Mouse (Mus musculus): ENCODE measurements around the gene Ppp1r18. TPM values are rescaled to one million over a fixed set of nuclear protein-coding genes. Genes with fewer than 3 reads are reported as not detected.

Ppp1r18 gene
- polyA plus RNA-seq, 1 experiment from 2014 or later = 21.3 TPM

- peak within 1 kb of the TSS; percentile 80 for H3K27ac ChIP-seq (ENCODE audit: low read depth, low read length)
- H3K9me3 ChIP-seq (replicated peaks; ENCODE audit: control insufficient read depth, low read length) = no peaks in the 10 kb centered on the region
- peak within 1 kb of the TSS; percentile 98 for H3K4me2 ChIP-seq
- peaks cover 19% of the 10 kb centered on the region for H3K36me3 ChIP-seq (ENCODE audit: control insufficient read depth, insufficient read depth, low read length)
- peak within 1 kb of the TSS; percentile 63 for H3K4me3 ChIP-seq (ENCODE audit: low read depth, low read length)
- peak; percentile 84 for ATAC-seq (replicated peaks; ENCODE audit: insufficient number of reproducible peaks, low FRiP score, low TSS enrichment)
- 0 out of 2 replicates have a peak, but pooled peaks cover 2% of the 10 kb centered on the region for H3K27me3 ChIP-seq (ENCODE audit: control insufficient read depth, insufficient read depth, low read length)
- WGBS (ENCODE audit: insufficient replicate concordance) = 0% methylated on average over 44 of the region's 47 CpGs
- peaks cover 8% of the 10 kb centered on the region; the same call in 1 of the 2 replicates for H3K4me1 ChIP-seq (ENCODE audit: control insufficient read depth, insufficient read depth, low read length)
- H3K9ac ChIP-seq (ENCODE audit: low read depth, low read length) = peak within 1 kb of the TSS; percentile 79
These were observed 42.1 kb upstream of the Ppp1r18 start, which contains the start of gene Flot1 for GRCm38 (mm10) chr17:35822964-35823937. TSS of gene Flot1 (plus strand) at chr17:35823230.

DNA sequence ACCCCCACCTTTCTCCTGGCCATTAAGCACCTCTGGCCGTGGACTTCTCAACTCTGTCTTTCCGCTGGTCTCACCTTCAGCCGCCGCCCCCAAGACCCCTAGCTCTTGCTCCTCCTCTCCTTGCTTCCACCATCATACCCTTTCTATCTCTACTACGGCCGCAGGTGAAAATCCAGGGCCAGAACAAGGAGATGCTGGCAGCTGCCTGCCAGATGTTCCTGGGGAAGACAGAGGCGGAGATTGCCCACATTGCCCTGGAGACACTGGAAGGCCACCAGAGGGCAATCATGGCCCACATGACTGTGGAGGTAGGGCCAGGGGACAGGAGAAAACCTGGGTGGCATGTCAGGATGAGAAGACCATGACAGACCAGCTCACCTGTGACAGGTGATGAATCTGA lies 41.0 kb upstream of the Ppp1r18 start:
- Histone ChIP-seq H3K27ac (ENCODE audit: low read depth, low read length) (no peak overlapping the region), H3K4me3 (ENCODE audit: low read depth, low read length) (no peak overlapping the region; the same call in 1 of the 2 replicates), H3K4me1 (ENCODE audit: control insufficient read depth, insufficient read depth, low read length) (peaks cover 8% of the 10 kb centered on the region; the same call in 1 of the 2 replicates), H3K27me3 (ENCODE audit: control insufficient read depth, insufficient read depth, low read length) (0 out of 2 replicates have a peak, but pooled peaks cover 2% of the 10 kb centered on the region), H3K36me3 (ENCODE audit: control insufficient read depth, insufficient read depth, low read length) (peaks cover 19% of the 10 kb centered on the region), H3K9me3 (replicated peaks; ENCODE audit: control insufficient read depth, low read length) (no peaks in the 10 kb centered on the region), H3K9ac (ENCODE audit: low read depth, low read length) (peak overlapping the region; percentile 79; the same call in 1 of the 2 replicates), H3K4me2 (peak overlapping the region; percentile 98)
- 62% methylated on average over 7 of the region's 7 CpGs for WGBS (ENCODE audit: insufficient replicate concordance)
- no peak for ATAC-seq (replicated peaks; ENCODE audit: insufficient number of reproducible peaks, low FRiP score, low TSS enrichment)

GRCm38 (mm10) chr17:35825109-35825850 lies 40.1 kb upstream of the Ppp1r18 start:
- Histone ChIP-seq H3K9me3 (replicated peaks; ENCODE audit: control insufficient read depth, low read length) (no peaks in the 10 kb centered on the region), H3K36me3 (ENCODE audit: control insufficient read depth, insufficient read depth, low read length) (peaks cover 19% of the 10 kb centered on the region), H3K4me2 (no peak overlapping the region), H3K27me3 (ENCODE audit: control insufficient read depth, insufficient read depth, low read length) (no peaks in the 10 kb centered on the region), H3K4me3 (ENCODE audit: low read depth, low read length) (no peak overlapping the region), H3K9ac (ENCODE audit: low read depth, low read length) (no peak overlapping the region), H3K4me1 (ENCODE audit: control insufficient read depth, insufficient read depth, low read length) (peaks cover 8% of the 10 kb centered on the region; the same call in 1 of the 2 replicates), H3K27ac (ENCODE audit: low read depth, low read length) (no peak overlapping the region)
- no peak for ATAC-seq (replicated peaks; ENCODE audit: insufficient number of reproducible peaks, low FRiP score, low TSS enrichment)
- 89% methylated on average over 13 of the region's 13 CpGs for WGBS (ENCODE audit: insufficient replicate concordance)

DNA sequence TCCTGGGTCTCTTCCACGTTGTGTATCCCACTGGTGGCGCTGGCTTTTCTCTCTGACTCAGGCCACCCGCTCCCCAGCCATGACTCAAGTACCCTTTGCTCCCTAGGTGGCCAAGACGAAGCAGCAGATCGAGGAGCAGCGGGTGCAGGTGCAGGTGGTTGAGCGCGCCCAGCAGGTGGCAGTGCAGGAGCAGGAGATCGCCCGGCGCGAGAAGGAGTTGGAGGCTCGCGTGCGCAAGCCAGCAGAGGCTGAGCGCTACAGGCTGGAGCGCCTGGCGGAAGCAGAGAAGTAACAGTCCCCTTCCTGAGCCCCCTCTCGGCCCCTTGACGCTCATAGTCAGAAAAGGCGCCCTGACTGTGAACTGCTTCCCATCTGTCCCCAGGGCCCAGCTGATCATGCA lies 35.7 kb upstream of the Ppp1r18 start:
- peaks cover 1% of the 10 kb centered on the region for H3K4me1 ChIP-seq (ENCODE audit: control insufficient read depth, insufficient read depth, low read length)
- no peak overlapping the region for H3K4me3 ChIP-seq (ENCODE audit: low read depth, low read length)
- no peaks in the 10 kb centered on the region for H3K9me3 ChIP-seq (replicated peaks; ENCODE audit: control insufficient read depth, low read length)
- peaks cover 41% of the 10 kb centered on the region for H3K36me3 ChIP-seq (ENCODE audit: control insufficient read depth, insufficient read depth, low read length)
- no peak overlapping the region; the same call in 1 of the 2 replicates for H3K4me2 ChIP-seq
- 0 out of 2 replicates have a peak overlapping the region, but pooled peaks have one; percentile 24 for H3K27ac ChIP-seq (ENCODE audit: low read depth, low read length)
- H3K27me3 ChIP-seq (ENCODE audit: control insufficient read depth, insufficient read depth, low read length) = no peaks in the 10 kb centered on the region
- H3K9ac ChIP-seq (ENCODE audit: low read depth, low read length) = no peak overlapping the region
- 2% methylated on average over 21 of the region's 21 CpGs for WGBS (ENCODE audit: insufficient replicate concordance)
- ATAC-seq (replicated peaks; ENCODE audit: insufficient number of reproducible peaks, low FRiP score, low TSS enrichment) = peak; percentile 60

DNA sequence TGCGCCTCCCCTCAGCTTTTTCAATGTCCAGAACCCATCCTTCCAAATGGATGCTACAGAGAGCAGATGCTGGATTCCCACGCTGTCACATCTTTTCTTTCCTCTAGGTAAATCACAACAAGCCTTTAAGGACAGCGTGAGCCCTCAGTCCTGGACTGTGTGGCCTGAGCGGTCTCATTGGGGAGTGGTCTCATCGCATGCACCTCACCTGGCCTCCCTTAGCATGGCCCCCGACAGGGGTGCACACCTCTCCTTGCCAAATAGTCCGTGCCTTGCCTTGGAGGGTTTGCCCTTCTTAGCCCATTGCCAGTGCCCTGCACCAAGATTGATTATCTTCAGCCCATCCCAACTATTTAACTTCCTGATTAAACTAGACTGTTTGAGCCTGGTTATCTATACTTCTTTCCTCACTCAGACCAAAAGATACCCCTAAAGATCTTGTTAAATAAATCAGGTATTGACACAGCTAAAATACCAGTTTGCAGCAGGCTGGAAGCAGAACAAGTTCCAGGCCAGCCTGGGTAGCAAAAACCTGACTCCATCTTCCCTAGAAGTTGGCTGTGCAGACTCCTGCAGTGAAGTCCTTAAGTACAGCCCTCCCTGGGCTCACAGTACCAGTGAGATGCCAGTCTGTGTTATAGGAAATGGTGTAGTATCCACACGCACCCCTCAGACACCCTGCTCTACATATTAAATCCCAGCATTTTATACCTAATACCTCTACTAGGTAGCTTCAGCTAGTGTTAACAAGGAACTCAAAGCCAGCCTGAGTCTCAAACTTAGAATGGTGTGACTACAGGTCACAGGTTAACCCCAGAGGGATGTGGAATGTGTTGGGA lies 32.8 kb upstream of the Ppp1r18 start:
- no peak overlapping the region for H3K4me2 ChIP-seq
- ATAC-seq (replicated peaks; ENCODE audit: insufficient number of reproducible peaks, low FRiP score, low TSS enrichment) = no peak
- H3K4me3 ChIP-seq (ENCODE audit: low read depth, low read length) = no peak overlapping the region
- no peak overlapping the region for H3K9ac ChIP-seq (ENCODE audit: low read depth, low read length)
- H3K9me3 ChIP-seq (replicated peaks; ENCODE audit: control insufficient read depth, low read length) = no peaks in the 10 kb centered on the region
- peaks cover 15% of the 10 kb centered on the region for H3K4me1 ChIP-seq (ENCODE audit: control insufficient read depth, insufficient read depth, low read length)
- WGBS (ENCODE audit: insufficient replicate concordance) = 62% methylated on average over 8 of the region's 8 CpGs
- H3K27me3 ChIP-seq (ENCODE audit: control insufficient read depth, insufficient read depth, low read length) = no peaks in the 10 kb centered on the region
- peaks cover 48% of the 10 kb centered on the region for H3K36me3 ChIP-seq (ENCODE audit: control insufficient read depth, insufficient read depth, low read length)
- H3K27ac ChIP-seq (ENCODE audit: low read depth, low read length) = no peak overlapping the region

DNA sequence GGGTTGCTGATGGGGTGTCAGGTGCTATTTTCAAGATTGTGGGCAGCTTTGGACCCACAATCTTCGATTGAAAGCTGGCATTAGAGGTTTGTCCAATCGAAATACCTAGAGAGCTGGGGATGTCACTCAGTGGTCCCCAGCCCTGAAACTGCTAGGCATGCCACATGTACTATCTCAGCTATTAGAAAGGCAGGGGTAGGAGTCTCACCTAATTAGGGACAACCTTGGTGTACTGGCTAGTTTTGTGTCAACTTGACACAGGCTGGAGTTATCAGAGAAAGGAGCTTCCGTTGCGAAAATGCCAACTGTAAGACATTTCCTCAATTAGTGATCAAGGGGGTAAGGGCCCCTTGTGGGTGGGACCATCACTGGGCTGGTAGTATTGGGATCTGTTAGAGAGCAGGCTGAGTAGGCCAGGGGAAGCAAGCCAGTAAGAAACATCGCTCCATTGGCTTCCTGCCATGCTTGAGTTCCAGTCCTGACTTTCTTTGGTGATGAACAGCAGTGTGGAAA lies 32.1 kb upstream of the Ppp1r18 start:
- Histone ChIP-seq H3K4me2 (no peak overlapping the region), H3K4me1 (ENCODE audit: control insufficient read depth, insufficient read depth, low read length) (peaks cover 15% of the 10 kb centered on the region), H3K27ac (ENCODE audit: low read depth, low read length) (no peak overlapping the region), H3K4me3 (ENCODE audit: low read depth, low read length) (no peak overlapping the region), H3K9me3 (replicated peaks; ENCODE audit: control insufficient read depth, low read length) (no peaks in the 10 kb centered on the region), H3K27me3 (ENCODE audit: control insufficient read depth, insufficient read depth, low read length) (no peaks in the 10 kb centered on the region), H3K36me3 (ENCODE audit: control insufficient read depth, insufficient read depth, low read length) (peaks cover 41% of the 10 kb centered on the region), H3K9ac (ENCODE audit: low read depth, low read length) (no peak overlapping the region)
- 23% methylated on average over 5 of the region's 5 CpGs for WGBS (ENCODE audit: insufficient replicate concordance)
- no peak for ATAC-seq (replicated peaks; ENCODE audit: insufficient number of reproducible peaks, low FRiP score, low TSS enrichment)

- H3K9ac ChIP-seq (ENCODE audit: low read depth, low read length) = no peak overlapping the region
- no peak overlapping the region; the same call in 1 of the 2 replicates for H3K4me2 ChIP-seq
- H3K27me3 ChIP-seq (ENCODE audit: control insufficient read depth, insufficient read depth, low read length) = no peaks in the 10 kb centered on the region
- 59% methylated on average over 5 of the region's 5 CpGs for WGBS (ENCODE audit: insufficient replicate concordance)
- peaks cover 41% of the 10 kb centered on the region for H3K36me3 ChIP-seq (ENCODE audit: control insufficient read depth, insufficient read depth, low read length)
- no peak overlapping the region for H3K4me3 ChIP-seq (ENCODE audit: low read depth, low read length)
- no peak overlapping the region for H3K27ac ChIP-seq (ENCODE audit: low read depth, low read length)
- no peak for ATAC-seq (replicated peaks; ENCODE audit: insufficient number of reproducible peaks, low FRiP score, low TSS enrichment)
- no peaks in the 10 kb centered on the region for H3K9me3 ChIP-seq (replicated peaks; ENCODE audit: control insufficient read depth, low read length)
- peaks cover 15% of the 10 kb centered on the region for H3K4me1 ChIP-seq (ENCODE audit: control insufficient read depth, insufficient read depth, low read length)
These were observed 31.5 kb upstream of the Ppp1r18 start for GRCm38 (mm10) chr17:35833894-35834293.

All from heart, embryonic 11.5 days (tissue).